Mouse (Mus musculus): Measurements from ENCODE around the gene Ispd. TPM values are rescaled to one million over a fixed set of nuclear protein-coding genes. Genes with fewer than 3 reads are reported as not detected.
"Not testable (repeated sequence)": the region's sequence is repeated elsewhere in the genome, so short reads cannot be mapped to it uniquely, and the experiment has no call there.

Gene Ispd
- polyA plus RNA-seq, 2 experiments = 0.66 to 1.7 TPM

DNA sequence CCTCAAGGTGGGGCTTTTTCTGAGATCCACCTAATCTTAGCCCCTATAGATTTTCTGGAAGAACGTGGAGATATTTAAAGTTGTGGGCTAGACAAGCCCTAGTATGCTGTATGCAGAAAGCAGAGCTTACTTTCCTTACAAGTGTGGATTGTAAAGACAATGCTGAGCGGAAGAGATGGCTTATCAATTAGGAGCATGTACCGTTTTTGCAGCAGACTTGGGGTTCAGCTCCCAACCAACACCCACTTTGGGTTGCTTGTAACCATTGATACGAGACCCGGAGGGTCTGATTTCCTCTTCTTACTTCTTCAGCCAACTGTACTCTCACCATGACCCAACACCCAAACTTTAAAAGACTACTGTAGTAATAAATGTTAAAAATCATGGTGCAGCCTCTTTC, 20.6 kb upstream of the Ispd start:
- TF ChIP-seq EP300 (IDR thresholded peaks at IDR 0.05; ENCODE audit: low read depth) (no peak), CTCF (IDR thresholded peaks at IDR 0.05; ENCODE audit: low read depth) (no peak)
- 51% methylated on average over 5 of the region's 5 CpGs for WGBS (ENCODE audit: insufficient replicate concordance)
- DNase-seq (ENCODE audit: low read depth in 3 of 3, low spot score in 3 of 3) (no peak), ATAC-seq (ENCODE audit: insufficient read depth) (no peak)
- no peaks in the 10 kb centered on the region for H3K27me3 ChIP-seq (ENCODE audit: control insufficient read depth, insufficient read depth, low read length)
- no peaks in the 10 kb centered on the region for H3K36me3 ChIP-seq (replicated peaks; ENCODE audit: control insufficient read depth, insufficient read depth, low read depth)
- H3K4me2 ChIP-seq (ENCODE audit: low read depth) = no peak overlapping the region
- H3K27ac ChIP-seq = no peak overlapping the region
- no peaks in the 10 kb centered on the region for H3K4me1 ChIP-seq (replicated peaks; ENCODE audit: control insufficient read depth in 2 of 2, insufficient read depth in 2 of 2, low read length in 1 of 2)
- no peaks in the 10 kb centered on the region for H3K9me3 ChIP-seq (ENCODE audit: control insufficient read depth, low read length)
- H3K9ac ChIP-seq (replicated peaks) = no peak overlapping the region
- H3K4me3 ChIP-seq (ENCODE audit: insufficient read depth in 1 of 2, low read depth in 2 of 2, low read length in 2 of 2) = no peak overlapping the region

DNA sequence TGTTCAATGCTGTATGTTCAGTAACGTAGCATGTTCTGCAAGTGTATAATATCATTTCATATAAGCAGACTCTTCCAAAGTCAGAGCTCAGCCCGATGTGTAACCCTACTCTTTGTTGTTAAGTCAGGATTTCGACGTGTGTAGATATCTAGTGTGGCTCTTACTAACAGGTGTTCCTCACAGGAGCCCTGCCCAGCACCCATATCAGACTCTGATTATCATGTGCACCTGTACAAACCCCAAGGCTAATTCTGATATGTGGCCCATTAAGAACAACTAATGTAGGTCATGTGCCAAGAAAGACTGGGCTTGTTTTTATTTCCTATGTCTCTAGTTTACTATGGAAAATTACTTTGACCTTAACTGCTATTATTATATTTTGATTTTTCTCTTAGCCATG, 17.2 kb upstream of the Ispd start:
- no peak overlapping the region for H3K9ac ChIP-seq (replicated peaks)
- ATAC-seq (ENCODE audit: insufficient read depth) (no peak), DNase-seq (ENCODE audit: low read depth in 3 of 3, low spot score in 3 of 3) (no peak)
- H3K4me1 ChIP-seq (replicated peaks; ENCODE audit: control insufficient read depth in 2 of 2, insufficient read depth in 2 of 2, low read length in 1 of 2) = no peaks in the 10 kb centered on the region
- no peaks in the 10 kb centered on the region for H3K9me3 ChIP-seq (ENCODE audit: control insufficient read depth, low read length)
- TF ChIP-seq CTCF (IDR thresholded peaks at IDR 0.05; ENCODE audit: low read depth) (no peak), EP300 (IDR thresholded peaks at IDR 0.05; ENCODE audit: low read depth) (no peak)
- no peak overlapping the region for H3K27ac ChIP-seq
- no peaks in the 10 kb centered on the region for H3K27me3 ChIP-seq (ENCODE audit: control insufficient read depth, insufficient read depth, low read length)
- WGBS (ENCODE audit: insufficient replicate concordance) = 59% methylated on average over 4 of the region's 4 CpGs
- H3K4me2 ChIP-seq (ENCODE audit: low read depth) = no peak overlapping the region
- no peak overlapping the region for H3K4me3 ChIP-seq (ENCODE audit: insufficient read depth in 1 of 2, low read depth in 2 of 2, low read length in 2 of 2)
- H3K36me3 ChIP-seq (replicated peaks; ENCODE audit: control insufficient read depth, insufficient read depth, low read depth) = no peaks in the 10 kb centered on the region

- DNase-seq (ENCODE audit: low read depth in 3 of 3, low spot score in 3 of 3) (no peak), ATAC-seq (ENCODE audit: insufficient read depth) (no peak)
- H3K9me3 ChIP-seq (ENCODE audit: control insufficient read depth, low read length) = no peaks in the 10 kb centered on the region
Observed at GRCm38 (mm10) chr12:36373237-36373998, 7.8 kb upstream of the Ispd start.

GRCm38 (mm10) chr12:36376391-36376790, 4.9 kb upstream of the Ispd start:
- not testable (repeated sequence) for H3K9ac ChIP-seq (replicated peaks); H3K9me3 ChIP-seq (ENCODE audit: control insufficient read depth, low read length); H3K27ac ChIP-seq; H3K27me3 ChIP-seq (ENCODE audit: control insufficient read depth, insufficient read depth, low read length); H3K36me3 ChIP-seq (replicated peaks; ENCODE audit: control insufficient read depth, insufficient read depth, low read depth); ATAC-seq (ENCODE audit: insufficient read depth); DNase-seq (ENCODE audit: low read depth in 3 of 3, low spot score in 3 of 3); H3K4me3 ChIP-seq (ENCODE audit: insufficient read depth in 1 of 2, low read depth in 2 of 2, low read length in 2 of 2); H3K4me2 ChIP-seq (ENCODE audit: low read depth); H3K4me1 ChIP-seq (replicated peaks; ENCODE audit: control insufficient read depth in 2 of 2, insufficient read depth in 2 of 2, low read length in 1 of 2)
- 65% methylated on average over 3 of the region's 4 CpGs for WGBS (ENCODE audit: insufficient replicate concordance)

More at GRCm38 (mm10) chr12:36373237-36373998, 7.8 kb upstream of the Ispd start:
- WGBS (ENCODE audit: insufficient replicate concordance) = 42% methylated on average over 4 of the region's 4 CpGs
- H3K27me3 ChIP-seq (ENCODE audit: control insufficient read depth, insufficient read depth, low read length) = no peaks in the 10 kb centered on the region
- H3K4me3 ChIP-seq (ENCODE audit: insufficient read depth in 1 of 2, low read depth in 2 of 2, low read length in 2 of 2) = no peak overlapping the region
- TF ChIP-seq CTCF (IDR thresholded peaks at IDR 0.05; ENCODE audit: low read depth) (peak; percentile 57), EP300 (IDR thresholded peaks at IDR 0.05; ENCODE audit: low read depth) (no peak)
- no peak overlapping the region for H3K4me2 ChIP-seq (ENCODE audit: low read depth)
- H3K4me1 ChIP-seq (replicated peaks; ENCODE audit: control insufficient read depth in 2 of 2, insufficient read depth in 2 of 2, low read length in 1 of 2) = no peaks in the 10 kb centered on the region
- no peak overlapping the region for H3K9ac ChIP-seq (replicated peaks)
- no peak overlapping the region for H3K27ac ChIP-seq
- H3K36me3 ChIP-seq (replicated peaks; ENCODE audit: control insufficient read depth, insufficient read depth, low read depth) = no peaks in the 10 kb centered on the region

DNA sequence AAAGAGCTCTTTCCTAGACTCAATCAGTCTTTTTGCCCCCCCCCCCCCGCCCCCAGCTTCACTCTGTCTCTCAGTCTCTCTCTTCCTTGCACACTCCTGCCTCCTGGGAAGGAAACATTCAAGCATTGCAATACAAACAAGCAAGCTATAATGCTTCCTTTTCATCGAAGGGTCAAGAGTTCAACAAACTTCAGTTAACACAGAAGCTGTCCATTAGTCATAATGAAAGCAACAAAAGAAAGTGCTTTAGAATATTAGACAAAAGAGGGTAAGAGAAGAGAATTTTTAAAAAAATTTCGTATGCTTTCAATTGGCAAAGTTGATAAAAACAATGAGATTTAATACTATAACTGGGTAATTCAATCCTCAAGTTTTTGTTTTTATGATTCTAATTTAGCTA, 996 bp upstream of the Ispd start:
- TF ChIP-seq EP300 (IDR thresholded peaks at IDR 0.05; ENCODE audit: low read depth) (no peak), CTCF (IDR thresholded peaks at IDR 0.05; ENCODE audit: low read depth) (no peak)
- WGBS (ENCODE audit: insufficient replicate concordance) = 34% methylated on average over 3 of the region's 3 CpGs
- H3K9me3 ChIP-seq (ENCODE audit: control insufficient read depth, low read length) = no peaks in the 10 kb centered on the region
- no peak for DNase-seq (ENCODE audit: low read depth in 3 of 3, low spot score in 3 of 3)
- no peaks in the 10 kb centered on the region for H3K36me3 ChIP-seq (replicated peaks; ENCODE audit: control insufficient read depth, insufficient read depth, low read depth)
- ATAC-seq (ENCODE audit: insufficient read depth) = no peak
- no peak overlapping the region for H3K4me2 ChIP-seq (ENCODE audit: low read depth)
- H3K4me3 ChIP-seq (ENCODE audit: insufficient read depth in 1 of 2, low read depth in 2 of 2, low read length in 2 of 2) = no peak overlapping the region
- no peak overlapping the region for H3K9ac ChIP-seq (replicated peaks)
- no peak overlapping the region for H3K27ac ChIP-seq
- H3K27me3 ChIP-seq (ENCODE audit: control insufficient read depth, insufficient read depth, low read length) = no peaks in the 10 kb centered on the region
- peaks cover 0 to 5% of the 10 kb centered on the region in 2 experiments; a peak in 2 of 4 replicates for H3K4me1 ChIP-seq (replicated peaks; ENCODE audit: control insufficient read depth in 2 of 2, insufficient read depth in 2 of 2, low read length in 1 of 2)
